Mouse (Mus musculus) layer of hippocampus, postnatal 36 days (tissue): ENCODE data around the gene Zfp248. TPM values are rescaled to one million over a fixed set of nuclear protein-coding genes. Genes with fewer than 3 reads are reported as not detected.

Experiments used
- microRNA-seq, 2 experiments: library from miRNA; unstranded; fragments of <30 nt; microRNA quantifications; one replicate each; pipeline ENCODE4 v1.2.0; 2021
- total RNA-seq, 2 experiments: library from RNA; stranded (reverse); gene quantifications; 2 replicates each; pipeline ENCODE4 v1.2.3; 2021

Gene Zfp248
- total RNA-seq, 2 experiments from 2014 or later: 15.5 to 20.3 TPM

Small RNAs within 50 kb of the gene (microRNA-seq; reads per million reads assigned to microRNA genes)
- gene Gm25953: 0 reads per million in 2 experiments

Other genes starting within 250 kb of the Zfp248 start
- 10 to 100 TPM; 25.5 to 29.3 TPM for gene Bms1, start 36.1 kb downstream of the Zfp248 start, total RNA-seq
- gene Zfp9, start 23.8 kb upstream of the Zfp248 start, total RNA-seq: 10 to 100 TPM; 16.7 to 19.2 TPM
- gene Ankrd26, start 106.7 kb upstream of the Zfp248 start, total RNA-seq: 10 to 100 TPM in 1 of 2 experiments, 1 to 10 TPM in 1; 9.6 to 11.1 TPM